Mouse (Mus musculus) kidney, adult 2 months (tissue): Measurements from ENCODE around the gene Plekhg2. TPM values are rescaled to one million over a fixed set of nuclear protein-coding genes. Genes with fewer than 3 reads are reported as not detected.
"Not testable (repeated sequence)": the region's sequence is repeated elsewhere in the genome, so short reads cannot be mapped to it uniquely, and the experiment has no call there.

Experiments used
- DNase-seq: peaks from one replicate; pipeline ENCODE4 v3.0.0; 2021
- H3K27ac ChIP-seq: fragments of 200-500 bp; 2 replicates; pipeline ENCODE4 v1.5.1; 2012; ENCODE audit warnings: low read depth, low read length, control low read depth, inconsistent platforms; ENCODE audit not compliant: insufficient read depth
- H3K27me3 ChIP-seq: fragments of 200-500 bp; replicated peaks from 2 replicates; pipeline ENCODE4 v1.6.1; 2012; ENCODE audit warnings: mild to moderate bottlenecking, moderate library complexity, low read length, inconsistent platforms; ENCODE audit not compliant: control insufficient read depth, insufficient read depth
- H3K36me3 ChIP-seq: fragments of 200-500 bp; 2 replicates; pipeline ENCODE4 v1.6.1; 2012; ENCODE audit warnings: mild to moderate bottlenecking, moderate library complexity, low read length, inconsistent platforms; ENCODE audit not compliant: control insufficient read depth, insufficient read depth
- H3K4me1 ChIP-seq: fragments of 200-500 bp; 2 replicates; pipeline ENCODE4 v1.6.1; 2011; ENCODE audit warnings: low read length; ENCODE audit not compliant: control insufficient read depth, insufficient read depth
- H3K4me3 ChIP-seq: fragments of 200-500 bp; 2 replicates; pipeline ENCODE4 v1.5.1; 2011; ENCODE audit warnings: mild to moderate bottlenecking, low read depth, low read length, control low read depth; ENCODE audit not compliant: insufficient read depth
- CTCF ChIP-seq: fragments of 200-500 bp; conservative IDR thresholded peaks from 2 replicates; pipeline ENCODE4 v1.5.1; 2011; ENCODE audit warnings: low read depth, mild to moderate bottlenecking, control low read depth, low read length, moderate library complexity, mixed read lengths; ENCODE audit not compliant: insufficient read depth, insufficient read length
- POLR2A ChIP-seq: fragments of 200-500 bp; IDR thresholded peaks from one replicate; pipeline ENCODE4 v1.6.1; 2011; ENCODE audit warnings: low read depth, low read length, control low read depth
- WGBS: fragments of 180-500 bp; shearing (Covaris S2); methylation state at CpG from one replicate; pipeline ENCODE4 v1.1.7; 2018; 5-methylcytosine and 5-hydroxymethylcytosine counted together
- polyA plus RNA-seq: library from polyadenylated mRNA; depleted of rRNA; stranded (reverse); fragments of >200 nt; gene quantifications from 2 replicates; pipeline ENCODE4 v1.2.3, GENCODE M21; 2012

Plekhg2 gene
- polyA plus RNA-seq, 1 experiment: 14.6 TPM

DNA sequence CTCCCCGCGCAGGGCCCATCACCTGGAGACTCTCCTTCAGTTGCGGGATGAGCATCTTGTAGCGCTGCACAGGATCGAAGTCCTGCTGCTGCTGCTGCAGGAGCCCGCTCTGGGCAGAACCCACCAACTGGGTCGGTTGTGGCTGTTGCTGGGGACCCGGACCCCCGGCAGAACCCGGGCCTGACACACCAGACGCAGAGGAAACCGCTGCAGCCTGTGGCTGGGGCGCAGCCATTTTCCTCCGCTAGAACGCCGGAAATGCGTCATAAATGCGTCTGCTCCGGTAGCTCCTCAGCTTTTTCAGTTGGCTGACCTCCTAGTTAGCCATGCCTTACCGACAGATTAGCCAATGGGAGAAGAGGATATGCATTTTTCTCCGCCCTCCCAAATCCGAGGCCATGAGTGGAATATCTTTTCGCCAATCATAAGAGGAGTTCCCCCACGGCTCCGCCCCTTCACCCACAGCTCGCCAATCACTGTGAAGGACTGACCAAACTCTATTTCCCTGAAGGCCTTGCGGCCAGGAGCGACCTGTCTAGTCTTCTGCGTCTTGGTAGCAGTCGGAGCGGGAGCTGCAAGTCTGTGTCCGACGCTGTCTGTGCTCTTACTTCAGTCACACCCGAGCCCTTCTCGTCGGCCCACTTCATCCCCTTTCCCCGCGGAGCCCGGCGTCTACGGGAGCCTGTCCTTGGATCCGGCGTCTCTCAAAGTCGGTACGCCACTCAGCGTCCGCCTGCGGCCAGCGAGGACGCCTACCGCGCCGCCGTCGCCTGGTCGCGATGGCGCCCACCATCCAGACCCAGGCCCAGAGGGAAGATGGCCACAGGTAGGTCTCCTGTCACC, 20.3 kb upstream of the Plekhg2 start, which contains the start of the genes Med29 and Paf1:
Med29 (minus strand) TSS at position 280 of the 843 bp plus-strand sequence.
Paf1 (plus strand) TSS at position 523 of the 843 bp plus-strand sequence.
- H3K4me1 ChIP-seq: peaks cover 6% of the 10 kb centered on the region; the same call in 1 of the 2 replicates
- peak within 1 kb of the TSS; percentile 87 for H3K4me3 ChIP-seq
- peak within 1 kb of the TSS; percentile 17; the same call in 1 of the 2 replicates for H3K27ac ChIP-seq
- no peaks in the 10 kb centered on the region for H3K27me3 ChIP-seq
- under 1% methylated on average over 58 of the region's 58 CpGs for WGBS
- TF ChIP-seq POLR2A: peak; percentile 98
- TF ChIP-seq CTCF: no peak
- peaks cover 4% of the 10 kb centered on the region for H3K36me3 ChIP-seq
- DNase-seq: peak; percentile 99

- Histone ChIP-seq H3K27ac (no peak overlapping the region), H3K36me3 (no peaks in the 10 kb centered on the region; the same call in 1 of the 2 replicates), H3K27me3 (no peaks in the 10 kb centered on the region), H3K4me1 (peaks cover 10% of the 10 kb centered on the region; the same call in 1 of the 2 replicates), H3K4me3 (no peak overlapping the region)
- DNase-seq: no peak
- 98% methylated on average over 3 of the region's 3 CpGs for WGBS
- TF ChIP-seq POLR2A: no peak
- no peak for TF ChIP-seq CTCF
Observed at GRCm38 (mm10) chr7:28390331-28390730, 17.9 kb upstream of the Plekhg2 start.

- H3K4me3 ChIP-seq, H3K36me3 ChIP-seq, H3K27me3 ChIP-seq, DNase-seq, H3K27ac ChIP-seq: not testable (repeated sequence)
- 75% methylated on average over 7 of the region's 7 CpGs for WGBS
- H3K4me1 ChIP-seq: peaks cover 21% of the 10 kb centered on the region
Observed at GRCm38 (mm10) chr7:28387384-28387783, 15.0 kb upstream of the Plekhg2 start.

DNA sequence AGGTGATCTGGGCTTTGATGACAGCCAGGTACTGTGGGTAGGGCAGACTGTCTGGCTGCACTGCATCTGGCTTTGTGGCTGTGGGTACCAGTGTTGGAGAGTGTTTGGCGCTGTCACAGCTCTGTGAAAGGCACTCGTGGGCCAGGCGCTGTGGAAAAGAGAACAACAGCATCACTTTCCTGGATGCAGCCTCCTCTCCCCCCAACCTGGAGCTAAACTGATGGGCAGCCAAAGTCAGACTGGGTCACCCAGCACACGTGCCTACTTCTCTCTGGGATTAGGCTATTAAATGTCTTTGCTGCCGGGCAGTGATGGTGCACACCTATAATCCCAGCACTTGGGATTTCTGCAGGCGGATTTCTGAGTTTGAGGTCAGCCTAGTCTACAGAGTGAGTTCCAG, 14.5 kb upstream of the Plekhg2 start:
- H3K27me3 ChIP-seq, DNase-seq, H3K27ac ChIP-seq, H3K36me3 ChIP-seq, H3K4me3 ChIP-seq: not testable (repeated sequence)
- peaks cover 21% of the 10 kb centered on the region for H3K4me1 ChIP-seq
- WGBS: 70% methylated on average over 6 of the region's 6 CpGs

DNA sequence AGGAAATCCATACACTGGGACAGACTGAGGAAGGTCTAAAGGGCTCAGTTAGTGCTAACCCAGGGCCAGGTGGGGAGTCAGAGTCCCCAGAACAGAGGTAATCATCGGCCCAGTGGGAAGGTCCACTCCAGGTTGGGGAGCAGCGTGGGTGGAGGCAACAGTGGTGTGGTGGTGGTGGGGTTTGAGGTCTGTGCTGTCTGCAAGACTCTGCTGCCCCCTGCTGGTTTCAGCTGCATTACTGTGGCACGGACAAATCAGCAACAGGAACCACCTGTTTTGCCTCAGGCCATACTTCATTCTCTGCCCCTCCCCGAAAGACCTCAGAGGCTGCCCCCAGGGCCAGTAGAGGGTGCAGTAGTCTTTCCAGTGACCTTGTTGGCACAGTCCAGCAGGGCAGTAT, 14.1 kb upstream of the Plekhg2 start:
- Histone ChIP-seq H3K27me3 (no peaks in the 10 kb centered on the region), H3K4me1 (peaks cover 21% of the 10 kb centered on the region), H3K4me3 (no peak overlapping the region), H3K27ac (peak overlapping the region; percentile 3; the same call in 1 of the 2 replicates), H3K36me3 (no peaks in the 10 kb centered on the region)
- peak; percentile 89 for DNase-seq
- 1% methylated on average over 4 of the region's 4 CpGs for WGBS
- TF ChIP-seq CTCF: peak; percentile 99
- TF ChIP-seq POLR2A: no peak

DNA sequence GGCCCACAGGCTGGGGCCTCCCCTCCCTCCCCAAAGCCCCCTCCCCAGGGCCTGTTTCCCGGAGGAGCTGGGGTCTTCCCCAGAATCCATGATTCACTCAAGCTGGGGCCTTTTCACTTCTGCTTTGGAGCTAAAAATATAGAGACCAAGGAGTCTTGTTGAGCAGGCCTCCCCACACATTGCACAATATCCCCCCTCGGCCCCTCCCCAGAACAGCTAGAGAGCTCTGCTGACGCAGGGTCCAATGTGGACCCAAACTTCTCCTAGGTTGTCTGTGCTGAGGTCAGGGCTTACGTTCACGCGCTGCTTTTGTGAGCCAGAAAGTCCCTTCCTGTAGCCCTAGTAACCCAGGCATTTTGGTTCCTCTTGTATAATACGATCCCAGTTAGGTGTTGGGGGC, 13.6 kb upstream of the Plekhg2 start:
- H3K27ac ChIP-seq: peak overlapping the region; percentile 3; the same call in 1 of the 2 replicates
- WGBS: 77% methylated on average over 7 of the region's 7 CpGs
- peak; percentile 32 for DNase-seq
- peaks cover 21% of the 10 kb centered on the region for H3K4me1 ChIP-seq
- no peaks in the 10 kb centered on the region for H3K36me3 ChIP-seq
- no peak overlapping the region for H3K4me3 ChIP-seq
- no peak for TF ChIP-seq CTCF
- TF ChIP-seq POLR2A: no peak
- H3K27me3 ChIP-seq: no peaks in the 10 kb centered on the region

DNA sequence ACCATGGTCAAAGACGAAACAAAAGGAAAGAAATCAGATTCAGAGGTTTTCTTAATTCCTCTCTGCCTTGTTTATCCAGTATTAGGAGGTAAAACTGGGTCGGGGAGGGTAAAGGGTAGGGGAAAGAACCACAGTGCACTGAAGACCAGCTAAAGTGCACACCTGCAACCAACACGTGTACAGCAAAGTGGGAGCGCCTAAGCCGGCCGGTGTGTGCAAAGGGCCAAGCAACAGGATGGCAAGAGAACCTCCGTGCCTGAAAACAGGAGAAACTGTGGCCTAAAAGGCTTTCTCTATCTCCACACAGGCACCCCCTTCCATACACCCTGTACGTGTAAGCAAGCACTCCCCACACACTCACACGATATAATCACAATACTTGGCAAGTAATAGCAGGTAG, 12.8 kb upstream of the Plekhg2 start:
- WGBS: 89% methylated on average over 9 of the region's 9 CpGs
- H3K27me3 ChIP-seq: no peaks in the 10 kb centered on the region
- H3K4me3 ChIP-seq: no peak overlapping the region
- H3K36me3 ChIP-seq: no peaks in the 10 kb centered on the region
- TF ChIP-seq POLR2A (no peak), CTCF (no peak)
- peaks cover 27% of the 10 kb centered on the region for H3K4me1 ChIP-seq
- no peak for DNase-seq
- H3K27ac ChIP-seq: no peak overlapping the region
